Mouse (Mus musculus) lung, postnatal 14 days (tissue): ENCODE measurements at regions not wholly inside any gene's neighbourhood (a gene's known extent, or its start where the extent isn't known, plus 50 kb on each side); places are given as distances from the start of the nearest gene placed in this dataset.

Experiments used
- DNase-seq: peaks from one replicate; pipeline ENCODE4 v3.0.0; 2021

GRCm38 (mm10) chr4:24019178-24020104 is 476.8 kb upstream of the Mms22l start:
- peak; percentile 4 for DNase-seq
